Mouse (Mus musculus) hindbrain, postnatal 0 days (tissue): ENCODE results near the gene Slc22a1. TPM values are rescaled to one million over a fixed set of nuclear protein-coding genes. Genes with fewer than 3 reads are reported as not detected.

ENCODE experiments used
- ATAC-seq: fragments of 200-750 bp; cut with Nextera tagmentation; 2 replicates; pipeline ENCODE4 v1.8.0; 2017; ENCODE audit warnings: mild to moderate bottlenecking, moderate TSS enrichment, moderate library complexity
- DNase-seq: peaks from one replicate; pipeline ENCODE4 v3.0.0-alpha.2; 2015; ENCODE audit warnings: low spot score
- H3K27ac ChIP-seq: fragments of 300-500 bp; sonication (generic); 2 replicates; pipeline ENCODE4 v1.5.1; 2014; ENCODE audit warnings: mild to moderate bottlenecking
- H3K27me3 ChIP-seq: fragments of 300-500 bp; sonication (generic); 2 replicates; pipeline ENCODE4 v1.6.1; 2014; ENCODE audit warnings: low read length, mixed read lengths; ENCODE audit not compliant: insufficient read depth
- H3K36me3 ChIP-seq: fragments of 300-500 bp; sonication (generic); 2 replicates; pipeline ENCODE4 v1.6.1; 2014; ENCODE audit warnings: low read length, mixed read lengths; ENCODE audit not compliant: insufficient read depth
- H3K4me1 ChIP-seq: fragments of 300-500 bp; sonication (generic); 2 replicates; pipeline ENCODE4 v1.6.1; 2014; ENCODE audit warnings: antibody characterized with exemption, low read length, mixed read lengths; ENCODE audit not compliant: insufficient read depth
- H3K4me2 ChIP-seq: fragments of 300-500 bp; sonication (generic); 2 replicates; pipeline ENCODE4 v1.6.1; 2014; ENCODE audit warnings: low read depth, mild to moderate bottlenecking, low read length, moderate library complexity, mixed read lengths
- H3K4me3 ChIP-seq: fragments of 300-500 bp; sonication (generic); 2 replicates; pipeline ENCODE4 v1.5.1; 2014; ENCODE audit warnings: low read length
- H3K9ac ChIP-seq: fragments of 300-500 bp; sonication (generic); replicated peaks from 2 replicates; pipeline ENCODE4 v1.6.1; 2014; ENCODE audit warnings: mild to moderate bottlenecking, low read length, moderate library complexity, mixed read lengths
- H3K9me3 ChIP-seq: fragments of 300-500 bp; sonication (generic); 2 replicates; pipeline ENCODE4 v1.6.1; 2016; ENCODE audit warnings: low read length, mixed read lengths
- CTCF ChIP-seq: IDR thresholded peaks from 2 replicates; pipeline ENCODE4 v1.5.1; 2016; ENCODE audit warnings: antibody characterized with exemption, control low read depth, low read depth
- WGBS: fragments of 180-500 bp; shearing (Covaris S2); extraction: QIAGEN DNeasy Blood & Tissue Kit; methylation state at CpG from one replicate; pipeline ENCODE4 v1.1.7; 2014; 5-methylcytosine and 5-hydroxymethylcytosine counted together
- polyA plus RNA-seq: library from polyadenylated mRNA; unstranded; fragments of >200 nt; fragmentation: Nextera tagmentation; extraction: Ambion mirVana; gene quantifications from 2 replicates; pipeline ENCODE4 v1.2.1, GENCODE M21; 2015
- total RNA-seq: library from RNA; depleted of rRNA; stranded (reverse); fragments of >200 nt; gene quantifications from 2 replicates; pipeline ENCODE4 v1.2.3, GENCODE M21; 2014

Slc22a1 gene
- total and polyA plus RNA-seq, 2 experiments from 2014 or later, result 0.10 to 0.26 TPM

GRCm38 (mm10) chr17:12717445-12717844 lies 41.8 kb upstream of the Slc22a1 start:
- Histone ChIP-seq H3K4me2 (no peak overlapping the region), H3K4me3 (no peak overlapping the region), H3K9ac (no peak overlapping the region), H3K9me3 (no peaks in the 10 kb centered on the region), H3K27me3 (no peaks in the 10 kb centered on the region), H3K4me1 (no peaks in the 10 kb centered on the region), H3K36me3 (peaks cover 37% of the 10 kb centered on the region), H3K27ac (no peak overlapping the region)
- ATAC-seq, result no peak
- no peak for DNase-seq
- 81% methylated on average over 4 of the region's 4 CpGs for WGBS
- no peak for TF ChIP-seq CTCF

- H3K36me3 ChIP-seq, result peaks cover 38% of the 10 kb centered on the region
- no peak overlapping the region for H3K4me3 ChIP-seq
- H3K4me1 ChIP-seq, result no peaks in the 10 kb centered on the region
- H3K27me3 ChIP-seq, result no peaks in the 10 kb centered on the region
- H3K4me2 ChIP-seq, result no peak overlapping the region
- ATAC-seq, result no peak
- 87% methylated on average over 1 of the region's 1 CpGs for WGBS
- H3K27ac ChIP-seq, result no peak overlapping the region
- H3K9ac ChIP-seq, result no peak overlapping the region
- DNase-seq, result no peak
- no peaks in the 10 kb centered on the region for H3K9me3 ChIP-seq
- TF ChIP-seq CTCF, result no peak
Observed at GRCm38 (mm10) chr17:12715032-12715431, 39.4 kb upstream of the Slc22a1 start.

DNA sequence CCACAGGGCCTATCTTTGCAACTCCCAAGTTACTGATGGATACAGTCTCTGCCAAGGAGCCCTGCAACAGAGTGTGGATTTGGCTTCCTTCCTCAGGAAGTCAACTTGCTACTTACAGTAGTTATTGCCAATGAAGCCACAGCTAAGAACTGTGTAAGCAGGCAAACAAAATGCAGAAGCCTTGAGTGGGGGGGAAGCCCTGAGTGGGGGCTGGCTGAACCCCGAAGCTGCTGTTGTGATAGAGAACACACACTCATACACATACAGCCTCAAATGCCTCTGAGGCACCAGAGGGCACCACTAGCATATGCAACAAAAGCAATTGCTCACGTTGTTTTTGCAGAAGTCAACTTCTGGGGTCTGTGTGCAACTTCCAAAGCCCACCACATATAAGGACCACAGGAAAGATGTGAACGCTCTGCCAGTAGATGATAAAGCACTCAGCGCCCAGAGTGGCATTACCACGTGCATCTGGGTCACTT lies 38.5 kb upstream of the Slc22a1 start:
- no peak for DNase-seq
- peaks cover 40% of the 10 kb centered on the region for H3K36me3 ChIP-seq
- no peak overlapping the region for H3K9ac ChIP-seq
- no peak overlapping the region for H3K4me3 ChIP-seq
- no peak overlapping the region for H3K27ac ChIP-seq
- no peak overlapping the region for H3K4me2 ChIP-seq
- no peaks in the 10 kb centered on the region for H3K9me3 ChIP-seq
- peak; percentile 40 for TF ChIP-seq CTCF
- no peaks in the 10 kb centered on the region for H3K27me3 ChIP-seq
- 80% methylated on average over 5 of the region's 5 CpGs for WGBS
- no peak for ATAC-seq
- no peaks in the 10 kb centered on the region for H3K4me1 ChIP-seq

DNA sequence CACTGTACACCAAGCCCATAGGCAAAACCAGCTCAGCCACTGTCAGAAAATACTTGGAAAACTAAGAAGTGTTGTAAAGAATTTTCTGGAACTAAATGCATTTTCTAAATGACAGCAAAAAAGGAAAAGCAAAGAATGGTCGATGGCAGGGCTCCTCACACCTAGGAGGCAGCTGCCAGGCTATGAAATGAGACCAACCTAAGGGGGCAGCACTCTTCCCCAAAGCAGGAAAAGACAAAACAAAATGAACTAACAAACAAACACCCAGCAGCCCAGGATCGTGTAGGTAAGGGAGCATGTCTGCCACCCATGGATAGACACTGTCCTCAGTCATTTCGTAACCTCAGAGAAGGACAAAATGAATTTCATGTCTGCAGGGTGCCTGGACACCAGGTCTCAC lies 37.4 kb upstream of the Slc22a1 start:
- no peak for TF ChIP-seq CTCF
- Histone ChIP-seq H3K4me3 (no peak overlapping the region), H3K9me3 (no peaks in the 10 kb centered on the region), H3K9ac (no peak overlapping the region), H3K36me3 (peaks cover 42% of the 10 kb centered on the region), H3K27me3 (no peaks in the 10 kb centered on the region), H3K4me1 (no peaks in the 10 kb centered on the region), H3K4me2 (no peak overlapping the region), H3K27ac (no peak overlapping the region)
- DNase-seq (no peak), ATAC-seq (no peak)
- 84% methylated on average over 3 of the region's 3 CpGs for WGBS

GRCm38 (mm10) chr17:12712191-12712590 lies 36.6 kb upstream of the Slc22a1 start:
- Histone ChIP-seq H3K9me3 (no peaks in the 10 kb centered on the region), H3K4me1 (no peaks in the 10 kb centered on the region), H3K27me3 (no peaks in the 10 kb centered on the region), H3K4me3 (no peak overlapping the region), H3K36me3 (peaks cover 42% of the 10 kb centered on the region), H3K4me2 (no peak overlapping the region), H3K27ac (no peak overlapping the region), H3K9ac (no peak overlapping the region)
- ATAC-seq, result no peak
- no peak for DNase-seq
- no peak for TF ChIP-seq CTCF

DNA sequence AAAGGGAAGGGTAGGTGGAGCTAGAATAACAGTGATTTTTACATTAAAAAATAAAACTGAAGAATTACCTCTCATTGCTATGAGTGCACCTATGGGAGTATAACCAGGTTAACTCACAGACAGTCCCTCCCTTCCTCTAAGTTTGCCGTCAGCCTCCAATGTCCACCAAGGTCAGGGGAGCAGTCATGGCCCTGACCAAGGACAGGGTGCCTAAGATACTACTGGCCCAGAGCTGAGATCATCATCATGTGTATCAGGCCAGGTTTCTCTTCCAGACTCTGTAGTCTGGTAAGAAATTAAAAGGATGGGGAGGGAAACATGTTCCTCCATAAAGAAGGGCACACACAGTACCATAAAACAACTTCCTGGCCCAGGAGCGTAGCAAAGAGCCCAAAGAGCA lies 35.3 kb upstream of the Slc22a1 start:
- Histone ChIP-seq H3K9ac (no peak overlapping the region), H3K27me3 (no peaks in the 10 kb centered on the region), H3K27ac (no peak overlapping the region), H3K9me3 (no peaks in the 10 kb centered on the region), H3K4me1 (no peaks in the 10 kb centered on the region), H3K4me2 (no peak overlapping the region), H3K4me3 (no peak overlapping the region), H3K36me3 (peaks cover 35% of the 10 kb centered on the region)
- ATAC-seq, result no peak
- DNase-seq, result no peak
- 100% methylated on average over 2 of the region's 2 CpGs for WGBS
- TF ChIP-seq CTCF, result no peak

- no peak overlapping the region for H3K4me2 ChIP-seq
- no peak overlapping the region for H3K4me3 ChIP-seq
- H3K36me3 ChIP-seq, result peaks cover 31% of the 10 kb centered on the region
- H3K9me3 ChIP-seq, result no peaks in the 10 kb centered on the region
- WGBS, result 85% methylated on average over 13 of the region's 13 CpGs
- no peak overlapping the region for H3K9ac ChIP-seq
- ATAC-seq, result no peak
- TF ChIP-seq CTCF, result no peak
- no peak for DNase-seq
- H3K4me1 ChIP-seq, result no peaks in the 10 kb centered on the region
- H3K27ac ChIP-seq, result no peak overlapping the region
- H3K27me3 ChIP-seq, result no peaks in the 10 kb centered on the region
Observed at GRCm38 (mm10) chr17:12710050-12710780, 34.6 kb upstream of the Slc22a1 start.
